Mouse (Mus musculus) ovary, adult 10 weeks (tissue): ENCODE results near the gene Zfp511. TPM values are rescaled to one million over a fixed set of nuclear protein-coding genes. Genes with fewer than 3 reads are reported as not detected.

Experiments
- polyA plus RNA-seq: library from polyadenylated mRNA; stranded (reverse); fragments of 350-450 nt; fragmentation: Illumina TruSeq; extraction: RNeasy Lipid Tissue Mini Kit (QIAGEN cat#74804); gene quantifications from one replicate; pipeline ENCODE4 v1.2.3, GENCODE M21; 2014

Gene Zfp511
- 7.2 TPM for polyA plus RNA-seq

DNA sequence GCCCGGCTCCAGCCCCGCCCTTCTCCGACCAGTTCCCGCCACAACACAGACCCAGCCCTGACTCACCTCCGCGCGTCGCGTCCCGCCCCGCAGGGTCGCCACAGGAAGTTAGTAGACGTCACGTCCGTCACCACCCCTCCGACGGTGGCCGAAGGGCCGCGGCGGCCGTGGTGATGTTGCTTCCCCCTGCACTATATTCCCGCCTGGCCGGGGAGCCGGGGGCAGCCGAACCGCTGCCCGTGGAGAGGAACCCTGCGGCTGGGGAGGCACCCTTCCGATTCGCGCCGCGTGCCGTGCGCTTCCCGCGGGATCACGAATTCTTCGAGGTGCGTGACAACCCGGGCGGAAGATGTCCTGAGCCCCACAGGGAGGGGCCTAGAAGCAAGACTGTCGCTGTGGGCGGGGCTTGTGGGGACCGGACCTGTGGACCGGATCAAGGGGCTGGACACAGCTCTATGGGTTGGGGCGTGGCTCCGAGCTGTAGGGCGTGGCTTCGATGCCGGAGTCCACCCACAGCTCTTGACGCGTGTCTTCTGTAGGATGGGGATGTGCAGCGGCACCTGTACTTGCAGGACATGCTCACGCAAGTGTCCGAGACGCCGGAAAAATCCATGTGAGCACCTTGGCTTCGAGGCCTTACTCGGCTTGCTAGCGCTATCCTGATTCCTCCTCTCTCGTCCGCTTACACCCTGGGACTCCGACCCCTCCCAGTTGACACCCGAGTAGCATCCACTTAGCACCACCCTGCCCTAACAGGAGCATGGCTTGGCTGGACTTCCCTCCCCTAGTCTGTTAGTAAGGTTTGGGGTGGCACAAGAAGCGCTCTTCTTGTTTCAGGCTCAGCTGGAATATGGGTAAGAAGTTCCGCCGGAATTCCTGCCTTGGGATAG is at the start of gene Zfp511, which contains the start of gene Tubgcp2:
TSS of gene Zfp511 (plus strand) at position 111 of the 890 bp plus-strand sequence.
TSS of gene Tubgcp2 (minus strand) at position 389 of the 890 bp plus-strand sequence.

DNA sequence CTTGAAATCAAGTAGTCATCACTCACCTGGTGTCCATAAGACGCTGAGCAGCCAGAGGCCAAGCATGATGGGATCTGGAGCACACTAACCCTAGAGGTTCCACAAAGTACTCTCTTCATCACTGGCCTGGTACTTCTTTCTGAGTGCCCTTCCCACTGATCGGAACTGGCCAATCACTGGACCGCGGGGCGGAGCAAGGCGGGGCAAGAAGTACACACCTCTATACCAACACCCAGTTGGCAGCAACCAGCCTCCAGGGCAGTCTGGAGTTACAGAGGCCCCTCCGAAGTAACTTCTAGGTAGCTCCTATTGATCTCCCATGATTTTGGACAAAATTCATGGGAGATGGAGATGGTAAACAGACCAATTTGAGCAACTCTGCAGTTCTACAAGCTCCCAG is 43.8 kb upstream of the Zfp511 start, which contains the start of gene Adam8:
TSS of gene Adam8 (minus strand) at position 157 of the 400 bp plus-strand sequence.

DNA sequence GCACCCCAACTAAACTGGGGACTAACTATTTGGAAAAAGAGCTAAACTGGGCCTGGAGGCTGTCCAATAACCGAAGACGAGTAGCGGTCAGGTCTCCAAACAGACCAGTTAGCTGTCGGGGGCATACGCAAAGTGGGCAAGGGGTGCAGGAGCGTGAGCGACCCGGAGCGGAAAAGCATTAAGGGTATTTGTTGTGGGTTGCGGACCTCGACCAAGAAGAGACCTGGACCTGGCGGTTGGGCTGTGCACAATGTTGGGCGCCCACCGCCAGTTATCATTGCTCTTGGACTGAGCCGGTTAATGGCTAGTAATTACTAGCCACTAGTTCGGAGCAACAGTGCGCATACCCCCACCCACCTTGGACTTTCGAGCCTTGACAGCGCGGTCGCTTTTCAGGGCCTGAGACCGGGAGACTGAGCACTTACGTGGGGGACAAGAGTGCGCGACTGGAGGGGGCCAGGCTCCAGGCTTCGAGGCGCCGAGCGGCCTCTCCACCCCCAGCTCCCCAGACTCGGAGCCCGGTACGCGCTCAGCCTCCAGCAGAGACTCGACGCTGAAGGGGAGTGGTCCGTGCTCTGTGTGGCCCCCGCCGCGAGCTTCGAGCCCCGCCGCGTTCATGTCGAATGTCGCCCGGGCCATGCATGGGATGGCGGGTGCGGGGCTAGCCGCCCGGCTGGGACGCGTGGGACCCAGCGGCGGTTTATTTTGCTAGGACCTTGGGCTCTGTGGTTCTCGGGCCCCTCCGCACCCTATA is 12.3 kb downstream of the Zfp511 start, which contains the start of gene Msx3:
TSS of gene Msx3 (minus strand) at position 729 of the 754 bp plus-strand sequence.

GRCm38 (mm10) chr7:140082242-140082678 is 46.1 kb downstream of the Zfp511 start, which contains the start of gene Caly:
TSS of gene Caly (minus strand) at chr7:140082548.

Other genes starting within 250 kb of the Zfp511 start
- gene Adgra1, start 202.2 kb upstream of the Zfp511 start, polyA plus RNA-seq: 0.88 TPM
- gene Kndc1, start 141.7 kb upstream of the Zfp511 start, polyA plus RNA-seq: 0.23 TPM
- not detected for gene Utf1, start 92.6 kb upstream of the Zfp511 start, polyA plus RNA-seq
- not detected for gene 6430531B16Rik, start 57.6 kb upstream of the Zfp511 start, polyA plus RNA-seq
- 0.54 TPM for gene Adam8, start 43.8 kb upstream of the Zfp511 start, polyA plus RNA-seq
- 38.6 TPM for gene Tubgcp2, start 278 bp downstream of the Zfp511 start, polyA plus RNA-seq
- gene Msx3, start 12.7 kb downstream of the Zfp511 start, polyA plus RNA-seq: 0.60 TPM
- not detected for gene Caly, start 46.2 kb downstream of the Zfp511 start, polyA plus RNA-seq
- not detected for gene Prap1, start 57.0 kb downstream of the Zfp511 start, polyA plus RNA-seq
- gene Fuom, start 66.0 kb downstream of the Zfp511 start, polyA plus RNA-seq: 20.8 TPM
- 5.7 TPM for gene Paox, start 79.4 kb downstream of the Zfp511 start, polyA plus RNA-seq
- 99.4 TPM for gene Echs1, start 80.1 kb downstream of the Zfp511 start, polyA plus RNA-seq
- 3.0 TPM for gene Mtg1, start 101.2 kb downstream of the Zfp511 start, polyA plus RNA-seq
- 2.9 TPM for gene Sprn, start 118.5 kb downstream of the Zfp511 start, polyA plus RNA-seq
- not detected for gene Olfr522, start 128.4 kb downstream of the Zfp511 start, polyA plus RNA-seq
- not detected for gene Olfr523, start 136.8 kb downstream of the Zfp511 start, polyA plus RNA-seq
- not detected for gene Olfr524, start 169.6 kb downstream of the Zfp511 start, polyA plus RNA-seq
- gene Cd163l1, start 181.9 kb downstream of the Zfp511 start, polyA plus RNA-seq: not detected
- not detected for gene 5830411N06Rik, start 210.9 kb downstream of the Zfp511 start, polyA plus RNA-seq